Mouse (Mus musculus): ENCODE results near the gene Limch1.

The Limch1 gene

DNA sequence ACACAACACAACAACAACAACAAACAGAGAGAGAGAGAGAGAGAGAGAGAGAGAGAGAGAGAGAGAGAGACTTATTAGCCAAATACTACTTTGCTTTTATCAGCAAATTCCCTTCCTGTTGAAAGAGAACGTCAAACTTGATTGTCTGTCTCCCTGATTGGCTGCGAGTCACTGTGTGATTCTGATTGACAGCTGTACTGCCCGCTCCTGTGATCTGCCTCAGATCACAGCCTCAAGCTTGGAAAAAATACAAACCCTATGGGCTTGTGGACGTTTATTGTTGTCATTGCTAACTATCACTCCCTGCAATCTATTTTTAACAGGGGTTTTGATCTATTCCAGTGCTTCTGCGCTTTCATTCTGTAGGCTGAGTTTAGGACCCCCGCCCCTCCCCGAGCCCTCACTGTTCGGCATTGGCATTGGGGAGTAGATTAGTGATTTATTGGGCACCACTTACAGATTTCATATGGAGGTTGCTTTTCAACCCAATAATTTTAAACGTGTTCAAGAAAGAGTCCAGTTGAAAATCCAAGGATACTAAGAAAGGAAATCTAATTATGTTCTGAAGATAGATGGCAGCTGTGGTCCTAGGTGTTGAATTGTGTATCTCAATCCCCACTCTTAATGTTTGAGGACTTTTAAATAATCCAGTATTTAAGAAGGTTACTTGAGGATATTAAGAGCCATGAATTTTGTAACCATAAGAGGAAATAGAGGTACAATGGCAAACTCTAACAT is 39.2 kb downstream of the Limch1 start:
- DNase-seq (ENCODE audit: low read depth, low spot score) = peak; percentile 14

- DNase-seq (ENCODE audit: low read depth, low spot score) = no peak
These were observed 40.5 kb downstream of the Limch1 start for GRCm38 (mm10) chr5:66785995-66786620.

DNA sequence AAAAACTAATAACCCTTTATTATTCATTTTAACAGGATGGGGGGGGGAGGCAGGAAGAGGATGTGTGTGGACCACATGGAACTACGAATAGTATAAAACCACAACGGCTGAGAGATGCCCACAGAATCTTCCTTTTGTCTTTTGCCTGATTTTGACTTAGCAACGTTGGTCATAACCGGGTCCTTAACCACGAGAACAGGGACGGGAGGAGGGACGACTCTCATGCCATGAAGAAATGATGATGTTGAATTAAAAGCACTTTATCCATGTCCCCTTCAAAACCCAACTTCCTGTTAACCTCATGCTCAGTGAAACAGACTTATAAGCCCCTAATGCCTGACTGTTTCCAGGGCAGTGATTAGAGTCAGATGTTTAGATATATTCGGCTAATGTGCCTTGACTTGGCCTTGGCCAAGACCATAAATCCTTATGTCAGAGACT is 41.0 kb downstream of the Limch1 start:
- DNase-seq (ENCODE audit: low read depth, low spot score) = no peak

DNA sequence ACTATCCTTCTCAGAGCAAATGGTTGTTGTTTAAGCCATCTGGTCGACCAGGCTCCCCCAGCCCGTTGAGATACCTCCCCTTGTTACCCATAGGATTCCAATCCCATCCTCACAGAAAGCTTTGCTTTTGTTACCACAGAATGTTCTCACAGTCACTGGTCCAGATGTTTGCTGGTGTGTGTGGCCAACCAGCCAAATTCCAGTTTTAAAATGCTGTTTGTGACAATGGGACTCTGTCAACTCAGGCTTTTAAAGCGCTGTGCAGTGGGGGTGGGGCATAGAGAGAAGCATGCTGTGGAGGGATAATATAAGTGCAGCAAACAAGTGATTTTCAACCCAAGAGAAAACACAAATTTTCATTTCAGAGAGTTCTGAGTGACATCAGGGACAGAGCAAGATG is 43.4 kb downstream of the Limch1 start:
- DNase-seq (ENCODE audit: low read depth, low spot score) = peak; percentile 12

- no peak for DNase-seq (ENCODE audit: low read depth, low spot score)
These were observed 45.5 kb downstream of the Limch1 start for GRCm38 (mm10) chr5:66791161-66791560.

- no peak for DNase-seq (ENCODE audit: low read depth, low spot score)
These were observed 47.6 kb downstream of the Limch1 start for GRCm38 (mm10) chr5:66793251-66793650.

DNA sequence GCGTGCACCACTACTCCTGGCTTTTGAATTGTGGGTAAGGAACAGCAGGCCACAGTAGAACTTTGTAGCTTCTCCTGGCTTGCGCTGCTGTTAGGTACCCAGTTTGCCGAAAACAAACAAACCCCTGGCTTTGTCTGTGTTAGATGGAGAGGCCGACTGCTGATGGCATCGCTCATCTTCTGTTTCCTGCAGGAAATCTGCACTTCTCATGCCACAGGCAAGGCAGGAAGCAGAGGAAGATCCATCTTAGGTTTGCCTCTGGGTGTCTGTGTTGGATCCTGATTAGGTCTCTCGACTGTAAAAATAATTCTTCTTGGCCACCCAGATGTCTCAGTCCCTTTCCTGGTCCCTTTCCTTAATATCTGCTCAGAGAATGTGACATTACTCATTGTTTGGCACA is 51.7 kb downstream of the Limch1 start:
- no peak for DNase-seq (ENCODE audit: low read depth, low spot score)

GRCm38 (mm10) chr5:66798135-66798534 is 52.5 kb downstream of the Limch1 start:
- no peak for DNase-seq (ENCODE audit: low read depth, low spot score)

GRCm38 (mm10) chr5:66798591-66799003 is 53.0 kb downstream of the Limch1 start:
- DNase-seq (ENCODE audit: low read depth, low spot score) = no peak

DNA sequence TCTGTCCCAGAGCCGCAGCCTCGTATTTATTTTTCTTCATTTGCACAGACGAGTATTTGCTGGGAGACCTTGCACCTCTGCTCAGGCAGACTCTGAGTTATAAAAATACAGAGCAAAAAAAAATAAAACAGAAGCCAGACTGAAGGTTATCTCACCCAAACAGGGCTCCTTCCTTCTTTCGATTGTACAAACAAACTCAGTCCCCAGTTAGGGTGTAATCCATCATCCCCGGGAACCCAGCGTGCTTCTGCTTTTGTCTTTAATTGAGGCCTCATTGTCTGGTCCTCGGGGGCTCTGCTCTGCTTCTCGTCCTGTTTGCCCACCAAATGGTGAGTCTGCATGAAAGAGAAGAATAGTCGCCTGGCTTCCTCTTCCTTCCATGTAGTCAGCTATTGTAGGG is 54.6 kb downstream of the Limch1 start:
- DNase-seq (ENCODE audit: low read depth, low spot score) = no peak

- no peak for DNase-seq (ENCODE audit: low read depth, low spot score)
These were observed 55.4 kb downstream of the Limch1 start for GRCm38 (mm10) chr5:66800977-66801376.

DNA sequence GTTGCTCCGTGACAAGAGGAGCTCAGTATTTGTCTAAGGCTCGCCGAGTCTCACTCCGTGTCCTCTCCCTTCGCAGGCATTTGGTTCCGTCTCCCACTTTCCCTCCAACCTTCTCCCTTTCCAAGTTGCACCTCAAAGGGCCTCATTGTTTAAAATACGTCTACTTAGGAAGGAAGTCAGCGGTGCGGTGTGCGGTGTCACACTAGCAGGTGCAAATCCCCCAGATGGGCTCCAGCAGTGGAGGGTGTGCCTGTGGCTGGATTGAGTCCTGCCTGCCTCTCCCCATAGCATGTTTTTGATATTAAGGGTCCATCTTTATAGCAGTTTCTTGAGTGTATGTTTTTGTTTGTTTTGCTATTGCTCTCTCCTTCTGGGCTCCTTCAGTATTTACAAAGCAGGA is 56.6 kb downstream of the Limch1 start:
- DNase-seq (ENCODE audit: low read depth, low spot score) = no peak

- no peak for DNase-seq (ENCODE audit: low read depth, low spot score)
These were observed 60.7 kb downstream of the Limch1 start for GRCm38 (mm10) chr5:66806335-66806734.

GRCm38 (mm10) chr5:66807737-66808136 is 62.1 kb downstream of the Limch1 start:
- DNase-seq (ENCODE audit: low read depth, low spot score) = no peak

DNA sequence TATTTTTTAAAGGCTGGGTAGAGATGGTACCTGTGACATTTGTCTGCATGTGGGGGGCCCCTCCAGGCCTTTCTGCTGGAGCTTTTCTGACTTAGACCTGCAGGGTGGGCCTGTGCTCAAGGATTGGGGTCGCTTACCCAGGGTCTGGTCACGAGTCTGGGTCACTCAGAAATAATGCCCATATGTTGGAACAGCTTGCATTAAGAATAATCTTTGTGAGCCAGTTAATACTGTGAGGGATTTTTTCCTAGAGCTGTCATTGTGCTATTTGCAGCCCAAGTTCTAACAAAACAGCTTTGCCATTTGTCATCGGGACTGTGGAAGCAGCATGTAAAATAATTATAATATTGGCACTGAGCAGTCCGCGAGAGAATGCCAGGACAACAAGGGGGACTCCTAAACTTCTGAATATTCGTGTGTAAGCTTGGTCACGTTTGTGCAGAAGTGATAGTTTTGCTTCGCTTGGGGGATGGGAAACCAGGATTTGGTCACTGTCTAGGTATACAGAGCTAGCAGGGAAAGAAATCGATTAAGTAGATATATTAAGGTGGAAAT is 63.5 kb downstream of the Limch1 start:
- DNase-seq (ENCODE audit: low read depth, low spot score) = no peak

GRCm38 (mm10) chr5:66810396-66810795 is 64.8 kb downstream of the Limch1 start:
- DNase-seq (ENCODE audit: low read depth, low spot score) = no peak

GRCm38 (mm10) chr5:66814674-66815073 is 69.0 kb downstream of the Limch1 start:
- no peak for DNase-seq (ENCODE audit: low read depth, low spot score)

- DNase-seq (ENCODE audit: low read depth, low spot score) = no peak
These were observed 70.2 kb downstream of the Limch1 start for GRCm38 (mm10) chr5:66815877-66816276.

GRCm38 (mm10) chr5:66816751-66817150 is 71.1 kb downstream of the Limch1 start:
- DNase-seq (ENCODE audit: low read depth, low spot score) = peak; percentile 73

DNA sequence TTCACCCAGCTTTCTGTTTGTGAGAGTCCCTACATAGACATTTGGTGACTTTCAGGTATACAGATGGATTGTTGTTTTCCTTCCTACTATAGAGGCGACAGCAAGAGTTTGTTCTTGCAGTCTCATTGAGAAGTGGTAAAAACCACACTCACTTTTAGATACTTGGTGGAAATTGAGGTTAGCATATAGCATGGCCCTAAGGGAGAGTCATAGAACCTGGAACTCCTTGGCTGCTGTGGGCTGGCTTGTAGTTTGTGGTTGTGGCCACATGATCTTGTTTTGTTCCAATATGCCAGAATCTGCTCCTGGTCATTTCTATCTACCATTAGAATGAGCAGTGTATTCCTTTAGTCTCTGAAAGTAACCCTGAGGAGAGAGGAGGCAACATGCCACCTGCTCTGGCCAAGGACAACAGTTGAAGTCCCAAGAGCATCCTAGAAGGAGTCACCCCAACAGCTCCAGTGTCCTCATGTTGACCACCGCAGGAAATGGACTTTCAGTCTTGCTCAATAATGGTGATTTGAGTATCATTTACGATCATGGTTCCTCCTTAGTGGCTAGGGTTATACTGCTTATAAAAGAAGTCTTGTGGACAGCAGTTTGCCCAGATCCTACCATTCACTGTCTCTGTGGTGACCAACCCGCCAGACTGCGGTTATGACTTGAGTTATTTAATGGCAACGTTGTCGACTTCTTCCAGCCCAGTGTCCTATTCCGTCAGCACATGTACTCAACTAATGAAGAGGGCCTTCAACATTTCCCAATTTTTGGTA is 71.7 kb downstream of the Limch1 start:
- no peak for DNase-seq (ENCODE audit: low read depth, low spot score)

DNA sequence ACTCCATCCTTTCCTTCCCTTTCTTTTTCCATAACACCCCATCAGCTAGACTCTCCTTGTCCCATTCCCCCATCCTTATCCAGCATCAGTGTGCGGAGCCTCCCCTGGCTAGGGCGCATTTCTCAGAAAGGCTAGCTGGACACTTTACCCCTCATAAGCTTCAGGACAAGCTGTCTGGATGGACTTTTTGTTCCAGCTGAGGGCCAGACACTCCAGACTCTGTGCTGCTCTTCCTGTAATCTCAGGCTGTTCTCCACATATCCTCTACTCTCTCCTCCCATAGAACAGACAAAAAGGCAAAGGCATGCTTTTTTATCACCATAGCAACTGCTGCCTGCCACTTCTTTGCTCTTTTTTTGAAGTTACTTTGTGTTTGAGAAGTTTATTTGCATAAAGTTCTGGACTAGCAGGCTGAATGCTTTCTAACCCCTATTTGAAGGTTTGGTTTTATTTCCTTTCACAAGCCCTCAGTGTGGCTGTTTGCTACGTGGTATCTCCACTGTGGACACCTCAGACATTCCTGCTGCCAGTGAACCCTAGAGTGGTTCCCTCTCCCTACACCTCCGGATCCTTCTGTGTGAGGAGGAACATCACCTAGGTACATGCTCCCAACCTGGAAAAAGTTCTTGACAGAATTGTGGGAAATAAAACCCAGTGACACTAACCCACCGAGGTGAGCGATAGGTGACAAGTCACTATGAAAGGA is 77.0 kb downstream of the Limch1 start:
- no peak for DNase-seq (ENCODE audit: low read depth, low spot score)

GRCm38 (mm10) chr5:66825586-66825985 is 80.0 kb downstream of the Limch1 start:
- no peak for DNase-seq (ENCODE audit: low read depth, low spot score)

Measured in ZHBTc4 (cell line).